Mouse (Mus musculus) telencephalon, adult 2 months (tissue): Measurements from ENCODE around the gene Grap.
A peak's percentile ranks its signal among the peaks of the same experiment; 100 is the strongest.
"Not testable (repeated sequence)": the region's sequence is repeated elsewhere in the genome, so short reads cannot be mapped to it uniquely, and the experiment has no call there.

Experiments
- DNase-seq: peaks from one replicate; pipeline ENCODE4 v3.0.0-alpha.2; 2011; ENCODE audit warnings: low read depth, low spot score

Grap gene

DNA sequence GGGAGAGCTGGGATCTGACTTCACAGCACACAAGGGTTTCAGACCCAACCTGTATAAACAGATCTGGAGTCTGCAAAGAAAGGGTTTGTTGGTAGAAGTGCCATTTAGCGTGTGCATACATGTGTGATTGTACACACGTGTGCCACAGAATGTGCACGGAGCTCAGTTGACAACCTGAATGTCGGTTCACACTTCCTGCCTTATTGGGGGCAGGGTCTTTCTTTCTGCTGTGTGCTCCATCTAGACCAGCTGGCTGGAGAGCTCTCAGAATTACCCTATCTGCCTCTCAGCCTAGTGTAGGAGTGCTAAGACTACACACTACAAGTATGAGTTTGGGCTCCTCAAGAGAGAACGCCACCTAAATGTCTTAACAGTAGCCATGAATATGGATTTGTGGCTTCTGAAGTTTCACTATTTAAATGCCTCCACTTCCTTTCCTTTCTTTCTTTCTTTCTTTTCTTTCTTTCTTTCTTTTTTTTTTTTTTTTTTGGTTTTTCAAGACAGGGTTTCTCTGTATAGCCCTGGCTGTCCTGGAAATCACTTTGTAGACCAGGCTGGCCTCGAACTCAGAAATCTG is 13.4 kb upstream of the Grap start:
- DNase-seq = no peak

DNA sequence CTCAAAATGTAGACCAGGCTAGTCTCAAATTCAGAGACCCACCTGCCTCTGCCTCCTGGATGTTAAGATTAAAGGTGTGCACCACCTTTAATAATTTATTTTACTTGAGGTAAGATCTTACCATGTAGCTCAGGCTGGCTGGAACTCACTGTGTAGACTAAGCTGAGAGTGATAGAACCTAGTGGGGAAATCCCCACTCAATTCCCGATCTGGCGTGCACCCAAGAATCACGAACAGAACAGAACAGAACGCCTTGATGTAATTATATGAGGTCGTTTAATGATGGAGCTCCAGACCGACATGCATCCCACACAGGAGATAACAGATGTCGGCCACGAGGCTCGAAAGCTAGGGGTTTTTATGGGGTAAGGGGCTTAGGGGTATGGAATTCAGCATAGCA is 12.5 kb upstream of the Grap start:
- DNase-seq = not testable (repeated sequence)

DNA sequence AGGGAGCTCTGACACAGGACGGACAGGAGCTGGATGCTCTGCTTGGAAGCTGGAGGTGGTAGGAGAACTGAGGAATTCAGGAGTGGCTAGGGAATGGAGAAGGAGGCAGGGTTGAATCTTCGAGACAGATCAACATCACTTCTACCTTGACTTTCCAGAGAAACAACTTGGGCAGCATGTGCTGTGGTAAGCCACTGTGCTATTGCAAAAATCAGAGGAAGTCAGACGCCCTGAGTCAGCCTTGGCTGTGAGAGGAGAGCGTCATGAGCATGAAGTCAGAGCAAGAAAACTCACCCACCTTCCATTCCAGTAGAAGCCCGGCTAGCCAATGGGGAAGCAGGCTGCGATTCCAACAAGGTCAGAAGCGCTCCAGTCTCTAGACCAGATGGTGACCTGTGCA is 11.0 kb upstream of the Grap start:
- no peak for DNase-seq

DNA sequence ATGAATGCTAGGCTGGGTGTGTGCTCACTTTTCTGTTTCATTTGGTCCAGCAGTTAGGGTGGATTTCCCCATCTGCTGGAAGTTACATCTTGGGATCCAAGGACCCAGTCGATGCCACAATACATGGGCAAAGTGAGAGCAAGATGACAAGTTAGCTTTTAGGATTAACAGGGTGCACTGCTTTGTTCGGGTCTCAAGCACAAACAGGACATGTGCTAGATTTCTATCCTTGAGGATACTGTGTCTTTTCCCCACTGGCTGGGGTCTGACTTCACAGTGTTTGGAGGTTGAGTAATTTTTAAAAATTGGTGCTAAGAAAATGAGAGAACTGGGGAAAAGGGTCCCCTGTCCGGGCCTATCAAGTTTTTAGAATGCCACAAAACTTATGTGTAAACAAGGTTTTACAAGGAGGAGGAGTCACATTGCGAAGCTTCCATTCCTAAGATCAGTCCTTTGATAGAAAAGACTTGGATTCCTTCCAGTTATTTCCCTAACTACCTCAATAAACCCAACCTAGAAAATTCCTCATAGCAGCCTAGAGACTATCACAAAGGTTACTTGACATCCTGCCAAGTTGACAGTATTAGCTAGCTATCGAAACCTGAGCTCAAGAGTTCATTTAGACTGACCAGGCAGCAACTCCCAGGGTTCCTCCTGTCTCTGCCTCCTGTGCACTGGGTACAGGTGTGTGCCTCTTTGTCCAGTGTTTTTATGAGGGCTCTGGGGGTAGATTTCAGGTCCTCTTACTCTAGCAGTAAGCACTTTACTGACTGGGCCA is 9.7 kb upstream of the Grap start:
- DNase-seq = no peak

DNA sequence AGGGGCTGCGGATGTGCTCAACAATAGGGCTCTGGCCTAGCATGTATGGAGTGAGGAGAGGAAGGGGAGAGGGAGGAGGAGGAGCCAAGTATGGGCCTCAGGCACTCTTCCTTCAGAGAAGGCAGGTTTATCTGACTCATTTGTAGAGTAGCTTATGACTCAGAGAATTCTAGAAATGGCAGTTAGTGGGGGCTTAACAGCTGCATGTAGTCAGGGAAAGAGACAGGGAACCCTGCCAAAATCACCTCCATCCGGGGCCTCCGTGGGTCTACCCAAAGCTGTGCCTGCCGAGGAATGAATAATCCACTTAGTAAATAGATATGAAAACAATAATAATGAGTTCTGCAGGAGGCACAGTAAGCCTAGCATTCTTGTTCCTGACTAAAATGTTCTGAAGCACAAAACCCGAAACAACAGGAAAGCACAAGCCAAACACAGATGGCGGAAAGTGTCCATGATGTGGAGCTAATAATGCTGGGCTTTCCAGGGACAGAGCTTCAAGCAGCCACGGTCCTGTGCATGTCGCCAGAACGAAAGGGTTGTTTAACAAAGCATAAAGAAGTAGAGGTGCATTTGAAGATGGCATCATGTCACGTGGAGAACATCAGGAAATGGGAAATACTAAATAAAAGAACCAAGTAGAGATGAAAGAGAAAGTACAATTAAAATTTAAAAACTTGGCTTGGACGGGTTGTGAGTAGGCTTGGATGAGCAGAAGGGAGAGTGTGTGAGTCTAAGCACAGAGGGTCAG is 8.3 kb upstream of the Grap start:
- peak; percentile 59 for DNase-seq

DNA sequence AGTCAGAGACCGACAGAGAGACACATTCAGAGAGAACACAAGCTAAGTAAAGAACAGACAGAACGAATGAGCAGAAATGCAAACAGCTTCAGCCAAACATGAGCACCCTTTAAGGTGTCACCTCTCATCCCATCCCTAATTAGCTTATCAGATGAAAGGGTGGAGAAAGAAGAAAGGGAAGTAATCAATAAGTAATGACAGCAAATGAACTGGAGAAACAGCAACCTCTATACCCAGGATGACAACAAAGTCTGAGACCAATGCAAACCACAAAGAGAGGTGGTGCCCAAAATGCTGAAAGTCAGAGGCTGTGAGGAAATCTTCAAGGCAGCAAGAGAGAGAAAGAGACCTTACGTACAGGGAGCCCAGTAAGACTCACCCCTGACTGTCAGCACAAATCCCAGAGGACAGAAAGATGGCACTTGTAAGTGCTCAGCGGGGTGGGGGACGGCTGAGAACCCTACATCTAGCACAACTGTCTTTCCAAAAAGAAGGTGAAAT is 7.7 kb upstream of the Grap start:
- no peak for DNase-seq

DNA sequence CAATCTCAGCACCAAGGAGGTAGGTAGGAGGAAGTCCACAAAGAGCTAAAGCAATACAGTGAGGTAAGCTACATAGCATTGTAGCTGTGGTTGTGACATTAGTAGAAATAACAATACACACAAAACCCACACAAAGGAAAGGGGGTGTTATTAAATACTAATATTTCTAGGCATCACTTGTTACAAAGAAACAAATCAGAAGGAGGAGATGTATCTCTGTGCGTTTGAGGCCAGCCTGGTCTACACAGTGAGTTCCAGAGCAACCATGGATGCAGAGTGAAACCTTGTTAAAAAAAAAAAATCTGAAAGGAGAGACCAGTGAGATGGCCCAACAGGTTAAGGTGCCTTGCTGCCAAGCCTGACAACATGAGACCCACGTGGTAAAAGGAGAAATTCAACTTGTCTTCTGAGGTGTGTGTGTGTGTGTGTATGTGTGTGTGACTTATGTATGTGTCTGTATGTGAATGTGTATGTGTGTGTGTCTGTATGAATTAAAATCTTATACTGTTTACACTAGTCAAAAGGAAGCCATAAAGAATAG is 6.5 kb upstream of the Grap start:
- no peak for DNase-seq

DNA sequence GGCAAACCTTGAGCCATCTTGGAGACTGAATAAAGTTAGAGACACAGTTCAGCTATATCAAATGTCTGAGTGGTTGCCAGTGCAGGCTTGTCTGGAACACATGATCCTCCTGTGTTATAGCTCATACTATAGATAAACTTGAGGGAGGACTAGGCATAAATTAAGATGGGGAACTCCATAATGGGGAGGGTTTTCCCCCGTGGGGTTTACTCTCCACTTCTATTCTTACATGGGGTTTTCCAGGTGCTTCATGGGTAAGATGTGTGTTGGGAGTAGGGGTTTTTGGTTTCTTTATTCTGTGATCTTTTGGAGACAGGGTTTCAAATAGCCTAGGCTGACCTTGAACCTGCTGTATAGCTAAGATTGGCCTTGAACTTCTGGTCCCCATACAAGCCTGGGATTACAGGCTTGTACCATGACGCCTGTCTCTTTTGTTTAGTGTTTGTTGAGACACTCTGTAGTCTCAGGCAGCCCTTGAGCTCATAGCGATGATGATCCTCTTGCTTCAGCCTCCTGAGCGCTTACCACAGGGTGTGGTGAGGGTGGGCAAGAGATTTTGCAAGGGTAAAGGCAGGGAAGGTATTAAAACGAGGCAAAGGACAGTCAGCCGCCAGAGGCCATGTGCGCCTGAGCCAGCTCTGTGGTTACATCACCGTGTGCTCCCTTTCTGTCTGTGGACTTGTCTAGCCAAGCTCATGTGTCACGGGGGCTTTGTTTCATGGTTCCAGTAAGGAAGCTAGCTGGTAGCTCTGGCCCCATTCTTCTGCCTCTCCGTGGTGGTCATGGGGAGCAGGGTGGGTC is 5.8 kb upstream of the Grap start:
- DNase-seq = no peak

DNA sequence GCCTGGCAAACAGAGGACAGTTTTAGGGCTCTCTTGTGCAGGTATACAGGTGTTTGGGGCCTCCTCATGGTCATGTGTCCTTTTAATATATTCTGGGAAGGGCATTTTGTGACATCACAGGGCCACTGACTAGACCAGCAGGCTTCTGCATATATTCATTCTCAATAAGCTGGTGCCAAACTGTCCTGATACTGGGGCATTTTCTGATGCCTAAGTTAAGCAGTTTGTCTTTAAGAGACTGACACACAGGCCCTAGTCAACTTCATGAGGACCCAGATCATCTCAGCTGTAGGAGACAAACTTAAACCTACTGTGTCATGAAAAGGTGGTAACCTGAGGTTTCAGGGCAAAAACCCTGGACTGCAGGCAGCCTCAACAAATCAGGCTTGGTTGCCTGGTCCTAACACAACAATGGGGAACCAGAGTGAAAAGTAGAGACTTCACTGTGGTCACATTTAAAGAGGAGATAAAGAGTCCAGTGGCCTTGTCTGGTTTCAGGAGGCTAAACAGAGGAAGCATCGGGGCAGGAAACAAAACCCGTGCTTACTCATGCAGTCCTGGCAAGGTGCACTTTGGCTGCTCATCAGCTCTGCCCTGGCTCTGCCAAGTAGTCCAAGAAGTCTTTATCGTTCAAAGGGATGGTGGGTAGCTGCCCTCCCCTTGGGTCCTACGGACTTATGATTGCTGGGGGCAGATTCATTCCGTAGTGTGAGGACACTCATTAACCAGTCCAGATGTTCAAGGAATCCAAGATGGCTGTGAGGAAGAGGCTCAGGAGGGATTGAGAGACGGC is 4.9 kb upstream of the Grap start:
- DNase-seq = no peak

DNA sequence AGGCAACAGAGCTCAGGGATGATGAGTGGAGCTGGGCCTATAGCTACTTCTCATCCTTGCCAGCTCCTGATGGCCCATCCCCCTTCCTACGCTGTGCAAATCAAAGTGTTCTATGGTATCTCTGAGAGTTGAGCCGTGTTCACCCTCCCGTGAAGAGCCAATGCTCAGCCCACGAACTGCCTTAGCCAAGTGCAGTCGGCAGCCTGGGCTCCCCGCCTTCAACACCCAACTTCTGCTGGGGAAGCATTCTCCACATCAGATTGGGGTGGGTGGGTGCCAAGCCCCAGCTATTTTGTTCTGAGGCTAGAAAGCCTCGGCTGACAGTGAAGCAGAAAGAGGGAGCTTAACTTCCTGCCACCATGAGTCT is 4.3 kb upstream of the Grap start:
- peak; percentile 67 for DNase-seq

DNA sequence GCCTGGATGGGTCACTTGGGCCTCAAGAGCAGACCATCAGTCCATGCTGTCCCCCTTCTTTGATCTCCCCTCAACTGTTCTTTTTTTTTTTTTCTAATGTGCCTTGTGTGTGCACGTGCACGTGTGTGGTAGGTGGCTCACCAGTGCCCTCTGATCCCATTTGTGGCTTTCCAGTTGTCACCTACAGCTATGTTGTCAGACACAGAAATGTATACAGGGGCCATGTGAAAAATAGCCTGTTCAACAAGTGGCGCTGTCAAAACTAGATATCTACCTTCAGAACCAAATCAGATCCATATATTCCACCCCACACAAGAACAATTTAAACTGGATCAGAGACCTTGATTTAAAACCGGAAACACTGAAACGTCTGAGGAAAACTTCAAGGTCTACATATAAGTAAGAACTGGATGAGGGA is 3.9 kb upstream of the Grap start:
- DNase-seq = no peak

DNA sequence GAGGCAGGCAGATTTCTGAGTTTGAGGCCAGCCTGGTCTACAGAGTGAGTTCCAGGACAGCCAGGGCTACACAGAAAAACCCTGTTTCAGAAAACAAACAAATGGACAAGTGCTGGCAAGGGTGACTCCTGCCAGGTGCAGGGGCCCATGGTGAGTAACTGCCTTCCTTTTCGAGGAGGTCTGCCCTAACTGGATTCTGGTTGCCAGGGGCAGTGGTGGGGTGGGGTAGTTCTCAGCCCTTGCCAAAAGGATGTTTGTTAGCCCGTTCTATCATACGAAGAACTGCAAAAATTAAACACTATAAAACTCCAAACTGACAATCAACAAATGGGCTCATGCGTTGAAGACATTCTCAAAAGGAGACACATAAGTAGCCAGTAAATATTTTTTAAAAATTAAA is 3.4 kb upstream of the Grap start:
- DNase-seq = no peak

DNA sequence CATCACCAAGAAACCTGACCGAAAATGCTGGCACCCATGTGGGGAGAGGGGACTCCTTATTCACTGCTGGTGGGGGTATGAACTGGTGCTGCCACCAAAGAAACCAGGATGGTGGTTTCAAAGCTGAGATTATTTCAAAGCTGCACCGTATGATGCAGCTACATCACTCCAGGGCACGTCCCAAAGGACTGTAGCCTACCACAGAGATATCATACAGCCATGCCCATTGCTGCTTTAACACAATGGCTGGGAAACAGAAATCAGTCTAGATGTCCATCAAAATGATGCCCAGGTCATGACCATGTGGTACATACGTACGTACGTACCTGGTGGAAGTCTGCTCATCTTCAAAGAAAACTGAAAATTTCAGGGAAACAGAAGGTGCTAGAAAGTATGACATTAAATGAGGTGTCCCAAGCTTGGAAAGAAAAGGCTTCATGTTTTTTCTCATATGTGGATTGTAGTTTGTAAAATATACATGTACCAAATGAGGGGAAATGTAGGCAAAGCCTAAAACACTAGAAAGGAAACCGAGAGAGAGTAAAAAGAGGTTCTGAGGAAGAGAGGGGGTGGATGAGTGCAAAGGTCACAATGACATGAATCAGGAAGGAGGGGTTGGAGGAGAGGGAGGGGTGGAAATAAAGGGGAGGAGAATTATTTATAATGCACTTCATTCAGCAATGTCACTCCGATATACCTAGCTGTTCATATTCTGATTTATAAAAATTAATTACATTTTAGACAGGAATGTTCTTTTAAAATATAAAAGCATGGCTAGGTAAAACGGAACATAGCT is 2.4 kb upstream of the Grap start:
- no peak for DNase-seq

DNA sequence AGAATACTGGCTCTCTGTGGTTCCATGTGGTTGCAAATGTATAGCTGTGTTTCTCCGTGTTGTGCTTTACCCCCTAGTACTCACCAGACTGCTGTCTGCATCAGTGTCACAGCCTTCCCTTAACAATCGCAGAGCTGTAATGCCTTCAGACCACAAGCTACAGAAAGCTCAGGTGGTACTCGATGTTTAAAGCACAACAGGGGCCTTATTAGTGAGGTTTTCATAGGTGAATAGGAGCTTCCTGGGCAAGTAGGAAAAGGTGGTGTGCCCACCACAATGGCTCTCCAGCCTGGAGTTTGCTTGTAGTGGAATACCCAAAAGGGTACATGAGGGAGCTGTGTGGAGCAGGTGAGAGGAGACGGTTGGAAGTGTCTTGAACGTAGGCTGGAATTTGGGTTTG is 849 bp upstream of the Grap start:
- no peak for DNase-seq

DNA sequence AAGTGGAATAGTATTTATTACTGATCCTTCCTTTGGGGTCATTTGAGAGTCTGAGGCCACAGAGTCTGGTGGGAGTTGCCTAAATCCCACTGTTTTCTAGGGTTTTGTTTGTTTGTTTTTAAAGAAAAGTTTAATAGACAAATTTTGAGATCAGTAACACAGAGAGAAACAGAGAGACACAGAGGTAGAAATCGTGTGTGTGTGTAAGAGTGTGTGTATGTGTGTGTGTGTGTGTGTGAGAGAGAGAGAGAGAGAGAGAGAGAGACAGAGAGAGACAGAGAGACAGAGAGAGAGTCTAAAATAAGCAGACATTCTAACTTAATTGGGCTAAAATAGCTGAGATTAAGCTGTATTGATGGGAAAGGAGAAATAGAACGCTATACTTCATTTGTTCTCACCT is 503 bp downstream of the Grap start:
- no peak for DNase-seq

DNA sequence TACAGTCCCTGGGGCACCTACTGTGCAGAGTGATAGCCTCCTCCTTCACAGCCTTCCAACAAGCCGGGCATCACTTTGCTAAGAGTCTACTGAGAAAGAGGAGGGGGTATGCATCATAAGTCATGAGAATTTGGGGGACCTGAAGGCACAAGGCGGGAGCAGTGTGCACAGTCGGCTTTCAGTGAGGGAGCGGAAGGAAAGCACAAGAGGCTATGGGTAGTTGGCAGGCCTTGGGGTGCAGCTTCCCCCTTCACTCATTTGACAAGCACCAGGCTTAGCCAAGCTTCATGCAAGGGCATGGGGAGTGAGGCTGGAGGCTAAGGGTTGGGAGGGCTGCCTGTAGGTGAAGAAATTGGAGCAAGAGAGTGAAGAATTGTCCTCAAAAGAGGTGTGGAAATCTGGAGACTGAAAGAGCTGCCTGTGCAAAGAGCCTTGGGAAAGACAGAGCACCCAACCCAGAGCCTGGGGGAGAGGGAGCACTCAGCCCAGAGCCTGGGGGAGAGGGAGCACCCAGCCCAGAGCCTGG is 1.8 kb downstream of the Grap start:
- DNase-seq = no peak

DNA sequence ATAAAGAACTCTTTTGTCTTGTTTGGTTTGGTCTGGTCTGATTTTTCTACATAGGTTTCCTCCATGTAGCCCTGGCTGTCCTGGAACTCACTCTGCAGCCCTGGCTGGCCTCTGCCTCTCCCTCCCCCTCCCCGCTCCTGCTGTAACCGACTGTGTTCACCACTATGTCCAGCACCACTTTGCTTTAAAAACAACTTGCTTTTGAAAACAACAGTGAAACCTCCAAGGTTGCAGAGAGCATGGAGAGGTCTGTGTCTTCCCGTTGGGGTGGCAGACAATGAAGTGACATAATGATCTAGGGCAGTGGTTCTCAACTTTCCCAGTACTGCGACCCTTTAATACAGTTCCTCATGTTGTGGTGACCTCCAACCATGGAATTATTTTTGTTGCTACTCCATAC is 2.6 kb downstream of the Grap start:
- no peak for DNase-seq

DNA sequence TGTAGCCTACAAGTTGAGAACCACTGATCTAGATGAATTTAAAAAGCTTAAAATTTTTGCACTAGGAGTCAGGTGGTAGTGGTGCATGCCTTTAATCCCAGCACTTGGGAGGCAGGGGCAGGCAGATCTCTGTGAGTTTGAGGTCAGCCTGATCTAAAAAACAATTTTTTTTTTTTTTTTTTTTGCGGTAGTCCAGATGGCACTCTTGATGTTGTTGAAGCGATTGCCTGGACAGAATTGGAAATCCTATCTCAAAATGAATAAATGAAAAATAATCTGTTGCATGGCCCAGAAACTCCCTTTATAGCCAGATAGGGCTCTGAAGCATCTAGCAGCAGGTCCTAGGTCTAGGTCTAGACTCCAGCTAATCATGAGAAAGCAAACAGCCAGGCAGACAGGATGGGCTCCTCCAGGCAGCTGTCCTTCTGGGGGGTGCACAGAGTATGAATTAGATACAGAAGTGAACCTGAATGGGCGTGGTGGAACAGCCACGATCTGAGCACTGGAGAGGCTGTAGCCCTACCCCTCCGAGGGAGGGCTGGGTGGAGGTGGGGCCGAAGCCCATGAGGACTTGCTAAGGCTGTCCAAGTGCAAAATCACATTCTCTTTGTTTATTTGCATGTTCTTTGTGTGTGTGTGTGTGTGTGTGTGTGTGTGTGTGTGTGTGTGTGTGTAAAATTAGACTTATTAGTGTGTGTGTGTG is 3.2 kb downstream of the Grap start:
- DNase-seq = no peak

DNA sequence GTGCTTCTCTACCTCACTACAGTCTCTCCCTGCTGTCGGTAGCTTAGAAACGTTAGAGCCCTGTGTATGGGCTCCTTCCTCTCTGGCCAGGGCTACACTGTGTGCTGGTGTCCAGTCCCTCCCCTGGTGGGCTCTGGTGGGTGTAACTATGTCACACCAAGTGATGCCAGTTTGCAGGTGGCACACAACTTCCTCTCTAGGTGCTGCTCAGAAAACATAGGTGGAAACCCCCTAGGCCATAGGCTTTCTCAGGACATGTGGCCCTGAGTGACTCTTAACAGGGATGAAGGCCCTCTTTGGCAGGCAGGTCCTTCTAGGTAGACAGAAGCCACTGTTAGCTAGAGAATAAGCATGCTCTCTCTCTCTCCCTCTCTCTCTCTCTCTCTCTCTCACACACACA is 4.4 kb downstream of the Grap start:
- DNase-seq = no peak
